In genomic region chr9:40731591-40732048, GRCm38 (mm10) we compare ENCODE assay signal across 8 mouse cellular contexts. TPM values are rescaled to one million over a fixed set of nuclear protein-coding genes. Genes with fewer than 3 reads are reported as not detected.
DNase-seq lines count a peak whose midpoint lies in the region; ATAC-seq and TF ChIP-seq lines count a peak whose summit lies in the region.

No protein-coding gene starts in this region.

- H3K9me3 ChIP-seq in lung, embryonic 14.5 days (ENCODE audit: low read depth, low read length), result no peaks in the 10 kb centered on the region
- H3K9me3 ChIP-seq in embryonic facial prominence, embryonic 11.5 days (replicated peaks; ENCODE audit: control insufficient read depth, low read length), result no peaks in the 10 kb centered on the region
- no peaks in the 10 kb centered on the region for H3K9me3 ChIP-seq in intestine, postnatal 0 days (ENCODE audit: control insufficient read depth)

- TF ChIP-seq POLR2A in small intestine, adult 2 months (IDR thresholded peaks at IDR 0.05; ENCODE audit: low read depth, low read length), result no peak

- no peaks in the 10 kb centered on the region for H3K27me3 ChIP-seq in lung, embryonic 14.5 days (ENCODE audit: insufficient read depth, low read length)
- H3K27me3 ChIP-seq in embryonic facial prominence, embryonic 11.5 days (ENCODE audit: control insufficient read depth, insufficient read depth, low read length), result no peaks in the 10 kb centered on the region
- no peaks in the 10 kb centered on the region for H3K27me3 ChIP-seq in intestine, postnatal 0 days (replicated peaks; ENCODE audit: control insufficient read depth, insufficient read depth, low read length)
- H3K27me3 ChIP-seq in small intestine, adult 2 months (ENCODE audit: control insufficient read depth, insufficient read depth, low read length), result no peaks in the 10 kb centered on the region

- 0 out of 2 replicates have a peak, but pooled peaks cover 7% of the 10 kb centered on the region for H3K4me1 ChIP-seq in lung, embryonic 14.5 days (ENCODE audit: insufficient read depth)
- H3K4me1 ChIP-seq in embryonic facial prominence, embryonic 11.5 days (ENCODE audit: control insufficient read depth, insufficient read depth, low read length), result no peaks in the 10 kb centered on the region
- no peaks in the 10 kb centered on the region for H3K4me1 ChIP-seq in intestine, postnatal 0 days (replicated peaks; ENCODE audit: control insufficient read depth, insufficient read depth, low read length)
- H3K4me1 ChIP-seq in small intestine, adult 2 months (ENCODE audit: control insufficient read depth, insufficient read depth, insufficient read length, low read length), result peaks cover 2% of the 10 kb centered on the region; the same call in 1 of the 2 replicates

- no peak for TF ChIP-seq CTCF in lung, embryonic 14.5 days (IDR thresholded peaks at IDR 0.05; ENCODE audit: low read depth)
- no peak for TF ChIP-seq CTCF in intestine, postnatal 0 days (IDR thresholded peaks at IDR 0.05; ENCODE audit: low read depth)
- TF ChIP-seq CTCF in small intestine, adult 2 months (IDR thresholded peaks at IDR 0.05; ENCODE audit: extremely low read depth, insufficient read length, insufficient replicate concordance, low read depth, low read length), result no peak

- peak; percentile 63 for DNase-seq in lung, embryonic 14.5 days
- DNase-seq in lung, postnatal 4 days, result no peak
- peak; percentile 70 for DNase-seq in embryonic facial prominence, embryonic 11.5 days (ENCODE audit: low spot score)
- no peak for DNase-seq in layer of hippocampus, postnatal 36 days

- H3K27ac ChIP-seq in lung, embryonic 14.5 days (ENCODE audit: low read depth), result peak overlapping the region; percentile 93
- peak overlapping the region; percentile 98 for H3K27ac ChIP-seq in embryonic facial prominence, embryonic 11.5 days (replicated peaks; ENCODE audit: low read depth, low read length)
- H3K27ac ChIP-seq in intestine, postnatal 0 days (ENCODE audit: low read depth, low read length), result peak overlapping the region; percentile 64; the same call in 1 of the 2 replicates
- peak overlapping the region; percentile 31; the same call in 1 of the 2 replicates for H3K27ac ChIP-seq in small intestine, adult 2 months (ENCODE audit: insufficient read depth, low read depth, low read length)

- peak overlapping the region; percentile 60 for H3K9ac ChIP-seq in lung, embryonic 14.5 days
- no peak overlapping the region; the same call in 1 of the 2 replicates for H3K9ac ChIP-seq in embryonic facial prominence, embryonic 11.5 days (replicated peaks; ENCODE audit: low read length)
- 0 out of 2 replicates have a peak overlapping the region, but pooled peaks have one; percentile 17 for H3K9ac ChIP-seq in intestine, postnatal 0 days (ENCODE audit: low read depth, low read length)

- H3K4me2 ChIP-seq in lung, embryonic 14.5 days, result peak overlapping the region; percentile 68
- peak overlapping the region; percentile 74 for H3K4me2 ChIP-seq in embryonic facial prominence, embryonic 11.5 days (ENCODE audit: low read depth, low read length)
- peak overlapping the region; percentile 72 for H3K4me2 ChIP-seq in intestine, postnatal 0 days (replicated peaks; ENCODE audit: low read depth)

- 0 out of 2 replicates have a peak, but pooled peaks have one; percentile 53 for ATAC-seq in lung, embryonic 14.5 days (ENCODE audit: insufficient read depth)
- no peak for ATAC-seq in embryonic facial prominence, embryonic 11.5 days (replicated peaks; ENCODE audit: insufficient number of reproducible peaks, low FRiP score, low TSS enrichment, low read depth)
- no peak for ATAC-seq in intestine, postnatal 0 days
- ATAC-seq in erythroid progenitor cell, adult 5-6 weeks (replicated peaks; ENCODE audit: low FRiP score, poor library complexity, severe bottlenecking), result no peak
- no peak for ATAC-seq in granulocyte monocyte progenitor cell, adult 5-6 weeks (replicated peaks; ENCODE audit: poor library complexity, severe bottlenecking)

- 8% methylated on average over 7 of the region's 7 CpGs for WGBS in lung, embryonic 14.5 days
- WGBS in embryonic facial prominence, embryonic 11.5 days, result 4% methylated on average over 7 of the region's 7 CpGs
- 23% methylated on average over 7 of the region's 7 CpGs for WGBS in intestine, postnatal 0 days
- 27% methylated on average over 7 of the region's 7 CpGs for WGBS in small intestine, adult 2 months

- peak overlapping the region; percentile 40 for H3K4me3 ChIP-seq in lung, embryonic 14.5 days (ENCODE audit: low read depth, low read length)
- H3K4me3 ChIP-seq in embryonic facial prominence, embryonic 11.5 days (ENCODE audit: low read depth, low read length), result peak overlapping the region; percentile 35; the same call in 1 of the 2 replicates
- H3K4me3 ChIP-seq in intestine, postnatal 0 days (ENCODE audit: low read depth, low read length), result peak overlapping the region; percentile 39
- H3K4me3 ChIP-seq in small intestine, adult 2 months (ENCODE audit: low read depth, low read length), result no peak overlapping the region

- H3K36me3 ChIP-seq in lung, embryonic 14.5 days (ENCODE audit: insufficient read depth), result no peaks in the 10 kb centered on the region
- no peaks in the 10 kb centered on the region for H3K36me3 ChIP-seq in embryonic facial prominence, embryonic 11.5 days (replicated peaks; ENCODE audit: control insufficient read depth, insufficient read depth, low read depth, low read length)
- H3K36me3 ChIP-seq in intestine, postnatal 0 days (ENCODE audit: control insufficient read depth, insufficient read depth), result no peaks in the 10 kb centered on the region
- no peaks in the 10 kb centered on the region for H3K36me3 ChIP-seq in small intestine, adult 2 months (ENCODE audit: control insufficient read depth, insufficient read depth, low read length)

RNA-seq across cellular contexts. Expression of gene Clmp, which starts 45.9 kb away (rescaled TPM):
- polyA plus RNA-seq in lung, embryonic 14.5 days (2014; fragmentation: Nextera tagmentation; extraction: Ambion mirVana), result 20.6 TPM in 2 replicates
- 59.8 and 72.3 TPM in 2 replicates for polyA plus RNA-seq in embryonic facial prominence, embryonic 11.5 days (2014; fragmentation: Nextera tagmentation; extraction: Ambion mirVana)
- 23.0 and 25.2 TPM in 2 replicates for polyA plus RNA-seq in intestine, postnatal 0 days (2015; fragmentation: Nextera tagmentation; extraction: Ambion mirVana)
- 34.0 and 37.6 TPM in 2 replicates for polyA plus RNA-seq in small intestine, adult 2 months (2012; rRNA removed)
- total RNA-seq in erythroid progenitor cell, adult 5-6 weeks (2015; ENCODE audit: low replicate concordance), result not detected in 2 replicates
- total RNA-seq in erythroid progenitor cell, adult 5-6 weeks (2017; ENCODE audit: low replicate concordance), result 1.3 TPM in 1 of 2 replicates, not detected in the other
- total RNA-seq in granulocyte monocyte progenitor cell, adult 5-6 weeks (2014; fragmentation: Nextera tagmentation), result not detected in 2 replicates
- 0.13 and 0.52 TPM in 2 replicates for total RNA-seq in granulocyte monocyte progenitor cell, adult 5-6 weeks (2017)
- 10 to 100 TPM; 24.6 to 33.8 TPM for total RNA-seq in layer of hippocampus, postnatal 36 days (2021)

Comparison
In these comparisons a context has a peak if more than half of its experiments do, and no peak if none do; other contexts are left out.
1. DNase-seq: peak in lung, embryonic 14.5 days (single experiment) and embryonic facial prominence, embryonic 11.5 days (single experiment); none in lung, postnatal 4 days (0 of 2) and layer of hippocampus, postnatal 36 days (0 of 2).
2. H3K27ac ChIP-seq: peak in every context shown above with its lines; median percentile 98 in embryonic facial prominence, embryonic 11.5 days; 93 in lung, embryonic 14.5 days; 64 in intestine, postnatal 0 days; 31 in small intestine, adult 2 months.
3. Peak in every context shown above with its lines, with median percentiles within 50 percentile points of each other: H3K4me2 ChIP-seq.